Mouse (Mus musculus): ENCODE data around the gene Btbd9. TPM values are rescaled to one million over a fixed set of nuclear protein-coding genes. Genes with fewer than 3 reads are reported as not detected.

The Btbd9 gene
- polyA plus RNA-seq, 1 experiment from 2014 or later, result 98.0 TPM

- ATAC-seq (ENCODE audit: low FRiP score, low read depth), result no peak
- WGBS, result 98% methylated on average over 1 of the region's 1 CpGs
- H3K36me3 ChIP-seq, result peaks cover 7% of the 10 kb centered on the region; the same call in 1 of the 2 replicates
Observed at GRCm38 (mm10) chr17:30484446-30485066, 91.7 kb downstream of the Btbd9 start.

GRCm38 (mm10) chr17:30481766-30482165, 94.5 kb downstream of the Btbd9 start:
- peaks cover 7% of the 10 kb centered on the region; the same call in 1 of the 2 replicates for H3K36me3 ChIP-seq
- ATAC-seq (ENCODE audit: low FRiP score, low read depth), result no peak
- H3K4me3 ChIP-seq, result no peak overlapping the region
- peaks cover 6% of the 10 kb centered on the region; the same call in 1 of the 2 replicates for H3K4me1 ChIP-seq
- no peaks in the 10 kb centered on the region for H3K9me3 ChIP-seq
- no peaks in the 10 kb centered on the region for H3K27me3 ChIP-seq
- H3K9ac ChIP-seq (replicated peaks), result no peak overlapping the region
- no peak overlapping the region for H3K4me2 ChIP-seq (replicated peaks)
- 93% methylated on average over 6 of the region's 6 CpGs for WGBS
- H3K27ac ChIP-seq (replicated peaks), result no peak overlapping the region

More at GRCm38 (mm10) chr17:30484446-30485066, 91.7 kb downstream of the Btbd9 start:
- Histone ChIP-seq H3K4me3 (no peak overlapping the region), H3K4me2 (replicated peaks) (no peak overlapping the region), H3K27ac (replicated peaks) (no peak overlapping the region), H3K9me3 (no peaks in the 10 kb centered on the region), H3K4me1 (peaks cover 2% of the 10 kb centered on the region; the same call in 1 of the 2 replicates), H3K27me3 (no peaks in the 10 kb centered on the region), H3K9ac (replicated peaks) (no peak overlapping the region)

- H3K4me1 ChIP-seq, result peaks cover 6% of the 10 kb centered on the region; the same call in 1 of the 2 replicates
- no peaks in the 10 kb centered on the region for H3K9me3 ChIP-seq
- H3K36me3 ChIP-seq, result peaks cover 7% of the 10 kb centered on the region; the same call in 1 of the 2 replicates
- H3K9ac ChIP-seq (replicated peaks), result no peak overlapping the region
- no peak overlapping the region for H3K27ac ChIP-seq (replicated peaks)
- H3K27me3 ChIP-seq, result no peaks in the 10 kb centered on the region
- no peak for ATAC-seq (ENCODE audit: low FRiP score, low read depth)
- no peak overlapping the region for H3K4me3 ChIP-seq
- H3K4me2 ChIP-seq (replicated peaks), result no peak overlapping the region
- 96% methylated on average over 10 of the region's 10 CpGs for WGBS
Observed at GRCm38 (mm10) chr17:30481341-30481740, 94.9 kb downstream of the Btbd9 start.

- no peak for ATAC-seq (ENCODE audit: low FRiP score, low read depth)
- peaks cover 6% of the 10 kb centered on the region; the same call in 1 of the 2 replicates for H3K4me1 ChIP-seq
- H3K27ac ChIP-seq (replicated peaks), result no peak overlapping the region
- H3K4me3 ChIP-seq, result no peak overlapping the region
- H3K9ac ChIP-seq (replicated peaks), result no peak overlapping the region
- peaks cover 7% of the 10 kb centered on the region; the same call in 1 of the 2 replicates for H3K36me3 ChIP-seq
- no peaks in the 10 kb centered on the region for H3K27me3 ChIP-seq
- WGBS, result 88% methylated on average over 8 of the region's 8 CpGs
- no peak overlapping the region for H3K4me2 ChIP-seq (replicated peaks)
- no peaks in the 10 kb centered on the region for H3K9me3 ChIP-seq
Observed at GRCm38 (mm10) chr17:30480381-30480780, 95.9 kb downstream of the Btbd9 start.

- no peak overlapping the region for H3K27ac ChIP-seq (replicated peaks)
Observed at GRCm38 (mm10) chr17:30478181-30478580, 98.1 kb downstream of the Btbd9 start.

GRCm38 (mm10) chr17:30474561-30474960, 101.7 kb downstream of the Btbd9 start:
- Histone ChIP-seq H3K4me2 (replicated peaks) (no peak overlapping the region), H3K27ac (replicated peaks) (no peak overlapping the region), H3K27me3 (no peaks in the 10 kb centered on the region), H3K4me3 (no peak overlapping the region), H3K9ac (replicated peaks) (no peak overlapping the region), H3K36me3 (no peaks in the 10 kb centered on the region), H3K4me1 (peaks cover 21% of the 10 kb centered on the region), H3K9me3 (no peaks in the 10 kb centered on the region)
- WGBS, result 73% methylated on average over 2 of the region's 2 CpGs
- no peak for ATAC-seq (ENCODE audit: low FRiP score, low read depth)

More at GRCm38 (mm10) chr17:30478181-30478580, 98.1 kb downstream of the Btbd9 start:
- Histone ChIP-seq H3K4me2 (replicated peaks) (no peak overlapping the region), H3K4me1 (peaks cover 6% of the 10 kb centered on the region; the same call in 1 of the 2 replicates), H3K9ac (replicated peaks) (no peak overlapping the region), H3K36me3 (no peaks in the 10 kb centered on the region), H3K4me3 (no peak overlapping the region), H3K9me3 (no peaks in the 10 kb centered on the region), H3K27me3 (no peaks in the 10 kb centered on the region)
- ATAC-seq (ENCODE audit: low FRiP score, low read depth), result no peak
- 48% methylated on average over 9 of the region's 9 CpGs for WGBS

GRCm38 (mm10) chr17:30472776-30473175, 103.5 kb downstream of the Btbd9 start:
- Histone ChIP-seq H3K9me3 (no peaks in the 10 kb centered on the region), H3K36me3 (no peaks in the 10 kb centered on the region), H3K4me3 (no peak overlapping the region), H3K27me3 (no peaks in the 10 kb centered on the region), H3K9ac (replicated peaks) (no peak overlapping the region), H3K27ac (replicated peaks) (no peak overlapping the region), H3K4me2 (replicated peaks) (no peak overlapping the region), H3K4me1 (peaks cover 31% of the 10 kb centered on the region)
- WGBS, result 91% methylated on average over 10 of the region's 10 CpGs
- no peak for ATAC-seq (ENCODE audit: low FRiP score, low read depth)

GRCm38 (mm10) chr17:30471512-30471911, 104.8 kb downstream of the Btbd9 start:
- H3K9me3 ChIP-seq, result no peaks in the 10 kb centered on the region
- H3K4me2 ChIP-seq (replicated peaks), result no peak overlapping the region
- no peaks in the 10 kb centered on the region for H3K27me3 ChIP-seq
- no peak overlapping the region for H3K27ac ChIP-seq (replicated peaks)
- no peak overlapping the region for H3K4me3 ChIP-seq
- no peaks in the 10 kb centered on the region for H3K36me3 ChIP-seq
- no peak for ATAC-seq (ENCODE audit: low FRiP score, low read depth)
- H3K4me1 ChIP-seq, result peaks cover 36% of the 10 kb centered on the region
- no peak overlapping the region for H3K9ac ChIP-seq (replicated peaks)
- 78% methylated on average over 7 of the region's 7 CpGs for WGBS

GRCm38 (mm10) chr17:30470790-30471189, 105.5 kb downstream of the Btbd9 start:
- Histone ChIP-seq H3K27me3 (no peaks in the 10 kb centered on the region), H3K4me1 (peaks cover 36% of the 10 kb centered on the region), H3K4me3 (no peak overlapping the region), H3K4me2 (replicated peaks) (no peak overlapping the region), H3K27ac (replicated peaks) (0 out of 2 replicates have a peak overlapping the region, but pooled peaks have one; percentile 0), H3K9ac (replicated peaks) (no peak overlapping the region), H3K36me3 (no peaks in the 10 kb centered on the region), H3K9me3 (no peaks in the 10 kb centered on the region)
- ATAC-seq (ENCODE audit: low FRiP score, low read depth), result no peak
- 67% methylated on average over 8 of the region's 8 CpGs for WGBS

GRCm38 (mm10) chr17:30470286-30470685, 106.0 kb downstream of the Btbd9 start:
- peaks cover 36% of the 10 kb centered on the region for H3K4me1 ChIP-seq
- no peaks in the 10 kb centered on the region for H3K27me3 ChIP-seq
- no peak for ATAC-seq (ENCODE audit: low FRiP score, low read depth)
- H3K9me3 ChIP-seq, result no peaks in the 10 kb centered on the region
- H3K27ac ChIP-seq (replicated peaks), result 0 out of 2 replicates have a peak overlapping the region, but pooled peaks have one; percentile 0
- no peak overlapping the region for H3K4me2 ChIP-seq (replicated peaks)
- WGBS, result 39% methylated on average over 8 of the region's 8 CpGs
- no peaks in the 10 kb centered on the region for H3K36me3 ChIP-seq
- H3K4me3 ChIP-seq, result no peak overlapping the region
- H3K9ac ChIP-seq (replicated peaks), result no peak overlapping the region

- Histone ChIP-seq H3K4me2 (replicated peaks) (no peak overlapping the region), H3K36me3 (no peaks in the 10 kb centered on the region), H3K4me3 (no peak overlapping the region), H3K9ac (replicated peaks) (no peak overlapping the region), H3K9me3 (no peaks in the 10 kb centered on the region), H3K4me1 (peaks cover 37% of the 10 kb centered on the region), H3K27me3 (no peaks in the 10 kb centered on the region), H3K27ac (replicated peaks) (peak overlapping the region; percentile 27; the same call in 1 of the 2 replicates)
- ATAC-seq (ENCODE audit: low FRiP score, low read depth), result no peak
- WGBS, result 82% methylated on average over 10 of the region's 10 CpGs
Observed at GRCm38 (mm10) chr17:30469511-30470076, 106.7 kb downstream of the Btbd9 start.

- H3K4me1 ChIP-seq, result peaks cover 48% of the 10 kb centered on the region
- peak overlapping the region; percentile 73 for H3K27ac ChIP-seq (replicated peaks)
- H3K27me3 ChIP-seq, result no peaks in the 10 kb centered on the region
- H3K9me3 ChIP-seq, result no peaks in the 10 kb centered on the region
- 12% methylated on average over 4 of the region's 4 CpGs for WGBS
- H3K4me2 ChIP-seq (replicated peaks), result no peak overlapping the region
- H3K4me3 ChIP-seq, result no peak overlapping the region
- ATAC-seq (ENCODE audit: low FRiP score, low read depth), result 0 out of 2 replicates have a peak, but pooled peaks have one; percentile 38
- H3K9ac ChIP-seq (replicated peaks), result no peak overlapping the region
- H3K36me3 ChIP-seq, result no peaks in the 10 kb centered on the region
Observed at GRCm38 (mm10) chr17:30468368-30468767, 107.9 kb downstream of the Btbd9 start.

Data from midbrain, embryonic 12.5 days (tissue).